Mouse (Mus musculus): Measurements from ENCODE around the gene Pfn1. TPM values are rescaled to one million over a fixed set of nuclear protein-coding genes. Genes with fewer than 3 reads are reported as not detected.

The Pfn1 gene
- polyA plus RNA-seq, 1 experiment, result 630 TPM

DNA sequence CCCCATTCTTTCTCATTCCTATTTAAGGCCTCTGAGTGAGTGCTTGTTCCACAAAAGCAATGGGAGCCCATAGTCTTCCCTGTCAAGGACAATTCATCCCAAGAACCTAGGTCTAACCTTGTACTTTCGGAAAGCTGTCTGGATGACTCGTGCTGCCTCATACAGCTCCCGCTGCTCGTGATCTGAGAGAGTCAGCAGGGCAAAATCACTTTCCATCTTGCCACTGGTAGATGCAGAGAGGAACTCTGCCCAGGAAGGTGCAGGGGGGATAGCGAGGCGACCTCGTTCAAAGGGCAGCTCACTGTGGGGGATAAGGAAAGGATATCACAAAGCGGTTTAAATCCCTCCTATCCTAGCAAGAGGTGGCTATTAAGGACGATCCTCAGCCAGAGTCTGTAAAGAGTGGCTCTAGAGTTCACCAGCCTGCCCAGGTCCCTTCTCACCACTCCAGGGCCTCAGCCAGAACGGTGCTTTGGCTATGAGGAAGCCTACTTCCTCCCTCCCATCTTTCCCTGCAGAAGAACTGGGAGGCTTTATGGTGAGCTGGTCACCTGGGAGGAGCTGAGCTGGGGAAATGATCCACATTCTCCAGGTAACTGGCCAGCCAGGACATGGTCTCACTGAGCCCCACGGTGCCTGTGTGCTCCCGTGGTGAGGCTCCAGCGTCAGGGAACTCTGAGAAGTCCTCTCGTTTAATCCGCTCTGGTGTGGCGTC lies 17.0 kb upstream of the Pfn1 start:
- no peak overlapping the region for H3K4me3 ChIP-seq (ENCODE audit: low read depth, low read length)
- H3K36me3 ChIP-seq (ENCODE audit: control insufficient read depth, insufficient read depth, low read length, poor library complexity, severe bottlenecking), result peaks cover 6% of the 10 kb centered on the region
- no peak for TF ChIP-seq EP300 (IDR thresholded peaks at IDR 0.05; ENCODE audit: insufficient read depth, low read depth, low read length)
- TF ChIP-seq CTCF (IDR thresholded peaks at IDR 0.05; ENCODE audit: low read depth, low read length), result no peak
- TF ChIP-seq POLR2A (IDR thresholded peaks at IDR 0.05; ENCODE audit: insufficient read depth, low read length), result no peak
- H3K4me1 ChIP-seq (ENCODE audit: control insufficient read depth, insufficient read depth, low read length), result peaks cover 2% of the 10 kb centered on the region
- H3K27me3 ChIP-seq (ENCODE audit: control insufficient read depth, insufficient read depth, low read length, poor library complexity, severe bottlenecking), result no peaks in the 10 kb centered on the region
- H3K27ac ChIP-seq (ENCODE audit: insufficient read depth, low read length), result no peak overlapping the region
- H3K9ac ChIP-seq (ENCODE audit: low read depth, poor library complexity, severe bottlenecking), result peak overlapping the region; percentile 84; the same call in 1 of the 2 replicates
- no peaks in the 10 kb centered on the region for H3K9me3 ChIP-seq (replicated peaks; ENCODE audit: control insufficient read depth, insufficient read depth, low read length, poor library complexity, severe bottlenecking)

DNA sequence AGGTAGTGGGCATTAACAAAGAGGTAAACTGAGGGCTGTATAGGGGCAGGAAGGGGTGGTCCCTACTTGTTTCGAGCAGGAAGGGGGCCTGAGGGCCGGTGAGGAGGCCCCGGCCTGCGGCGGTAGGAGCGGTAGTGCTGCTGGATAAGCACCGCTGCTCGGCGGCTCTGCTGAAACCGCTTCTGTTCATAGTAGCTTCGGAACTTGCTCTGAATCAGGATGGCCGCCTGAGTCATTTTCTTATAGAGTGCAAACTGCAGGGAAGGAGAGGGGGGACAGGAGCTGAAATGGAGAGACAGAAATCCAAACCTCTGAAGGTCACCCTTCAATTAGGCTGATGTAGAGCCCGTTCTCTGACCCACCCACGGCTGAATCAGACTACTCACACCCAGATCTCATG lies 16.0 kb upstream of the Pfn1 start:
- peak overlapping the region; percentile 76 for H3K27ac ChIP-seq (ENCODE audit: insufficient read depth, low read length)
- peaks cover 11% of the 10 kb centered on the region for H3K36me3 ChIP-seq (ENCODE audit: control insufficient read depth, insufficient read depth, low read length, poor library complexity, severe bottlenecking)
- peak overlapping the region; percentile 84 for H3K9ac ChIP-seq (ENCODE audit: low read depth, poor library complexity, severe bottlenecking)
- H3K4me1 ChIP-seq (ENCODE audit: control insufficient read depth, insufficient read depth, low read length), result peaks cover 2% of the 10 kb centered on the region
- no peaks in the 10 kb centered on the region for H3K9me3 ChIP-seq (replicated peaks; ENCODE audit: control insufficient read depth, insufficient read depth, low read length, poor library complexity, severe bottlenecking)
- H3K4me3 ChIP-seq (ENCODE audit: low read depth, low read length), result peak overlapping the region; percentile 95
- TF ChIP-seq CTCF (IDR thresholded peaks at IDR 0.05; ENCODE audit: low read depth, low read length) (no peak), POLR2A (IDR thresholded peaks at IDR 0.05; ENCODE audit: insufficient read depth, low read length) (no peak), EP300 (IDR thresholded peaks at IDR 0.05; ENCODE audit: insufficient read depth, low read depth, low read length) (no peak)
- no peaks in the 10 kb centered on the region for H3K27me3 ChIP-seq (ENCODE audit: control insufficient read depth, insufficient read depth, low read length, poor library complexity, severe bottlenecking)

DNA sequence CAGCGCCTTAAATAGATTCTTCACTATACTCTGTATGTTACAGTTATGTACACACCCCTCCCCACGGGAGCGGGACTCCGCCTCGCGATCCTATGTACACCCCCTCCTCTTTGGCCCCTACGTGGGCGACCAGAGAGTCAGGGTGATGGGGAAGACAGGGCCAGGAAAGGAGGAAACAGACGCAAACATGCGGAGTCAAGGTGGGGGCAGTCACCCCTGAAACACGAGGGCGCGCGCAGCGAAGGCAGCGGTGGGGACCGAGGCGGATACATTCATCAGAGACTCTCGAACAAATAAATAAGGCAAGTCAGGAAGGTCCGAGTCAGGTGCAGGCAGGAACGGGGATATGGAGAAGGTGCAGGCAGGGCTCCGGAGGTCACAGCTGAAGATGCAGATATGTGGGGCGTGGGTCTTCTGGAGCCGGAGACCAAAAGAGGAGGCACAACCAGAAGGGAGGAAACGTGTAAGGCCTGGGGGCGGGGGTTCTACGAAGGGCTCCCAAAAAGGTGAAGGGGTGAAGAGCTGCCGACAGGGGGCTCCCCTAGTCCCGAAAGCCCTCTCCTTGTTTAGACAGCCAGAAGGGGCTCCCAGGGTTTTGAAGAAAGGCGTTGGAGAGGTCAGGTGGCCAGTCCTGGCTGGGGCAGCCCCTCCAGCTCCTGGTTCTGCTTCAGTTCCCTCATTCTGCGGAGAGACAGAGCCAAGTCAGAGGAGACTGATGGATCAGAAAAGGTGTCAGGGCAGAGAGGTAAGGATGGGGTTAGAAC lies 15.3 kb upstream of the Pfn1 start:
- no peak for TF ChIP-seq POLR2A (IDR thresholded peaks at IDR 0.05; ENCODE audit: insufficient read depth, low read length)
- TF ChIP-seq CTCF (IDR thresholded peaks at IDR 0.05; ENCODE audit: low read depth, low read length), result peak; percentile 46
- H3K27me3 ChIP-seq (ENCODE audit: control insufficient read depth, insufficient read depth, low read length, poor library complexity, severe bottlenecking), result no peaks in the 10 kb centered on the region
- H3K9ac ChIP-seq (ENCODE audit: low read depth, poor library complexity, severe bottlenecking), result peak overlapping the region; percentile 84
- no peaks in the 10 kb centered on the region for H3K9me3 ChIP-seq (replicated peaks; ENCODE audit: control insufficient read depth, insufficient read depth, low read length, poor library complexity, severe bottlenecking)
- H3K36me3 ChIP-seq (ENCODE audit: control insufficient read depth, insufficient read depth, low read length, poor library complexity, severe bottlenecking), result peaks cover 17% of the 10 kb centered on the region
- H3K4me1 ChIP-seq (ENCODE audit: control insufficient read depth, insufficient read depth, low read length), result peaks cover 2% of the 10 kb centered on the region
- H3K27ac ChIP-seq (ENCODE audit: insufficient read depth, low read length), result peak overlapping the region; percentile 76
- peak overlapping the region; percentile 95 for H3K4me3 ChIP-seq (ENCODE audit: low read depth, low read length)

DNA sequence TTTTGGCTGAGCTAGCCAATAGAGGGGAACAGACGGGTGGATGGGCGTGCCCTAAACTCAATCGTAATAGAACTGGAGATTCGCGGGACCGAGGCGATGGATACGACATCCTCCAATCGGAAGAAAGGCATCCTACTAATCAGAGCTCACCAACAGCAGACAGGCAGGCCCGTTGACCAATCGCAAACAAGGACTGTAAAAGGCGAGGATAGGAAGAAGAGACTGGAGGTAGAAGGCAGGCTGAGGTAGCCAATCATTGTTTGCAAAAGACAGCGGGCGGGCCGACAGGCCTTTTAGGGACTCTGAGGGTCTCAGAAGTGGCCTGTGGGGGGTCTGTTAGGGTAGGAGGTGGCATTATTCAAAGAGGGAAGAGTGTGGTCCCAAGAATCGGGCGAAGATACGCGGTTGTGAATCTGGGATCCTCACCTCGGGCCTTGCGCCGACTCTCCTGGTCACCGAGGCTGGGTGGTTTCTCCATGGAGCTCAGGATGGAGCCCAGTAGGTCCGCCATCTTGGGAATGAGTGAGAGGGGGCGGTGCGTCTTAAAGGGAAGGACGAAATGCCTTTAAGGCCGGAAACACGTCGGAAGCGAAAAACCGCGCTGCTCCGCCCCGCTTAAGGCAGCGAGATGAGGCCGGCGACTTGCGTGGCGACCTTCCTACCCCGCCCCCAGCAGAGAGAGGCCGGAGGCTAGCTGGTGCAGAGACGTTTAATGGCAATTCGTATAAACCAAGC lies 14.5 kb upstream of the Pfn1 start, which contains the start of gene Spag7:
Spag7 (minus strand) TSS at position 646 of the 735 bp plus-strand sequence.
- Histone ChIP-seq H3K27me3 (ENCODE audit: control insufficient read depth, insufficient read depth, low read length, poor library complexity, severe bottlenecking) (no peaks in the 10 kb centered on the region), H3K4me3 (ENCODE audit: low read depth, low read length) (peak within 1 kb of the TSS; percentile 95), H3K9ac (ENCODE audit: low read depth, poor library complexity, severe bottlenecking) (peak within 1 kb of the TSS; percentile 84), H3K27ac (ENCODE audit: insufficient read depth, low read length) (peak within 1 kb of the TSS; percentile 94), H3K4me1 (ENCODE audit: control insufficient read depth, insufficient read depth, low read length) (peaks cover 2% of the 10 kb centered on the region), H3K36me3 (ENCODE audit: control insufficient read depth, insufficient read depth, low read length, poor library complexity, severe bottlenecking) (peaks cover 25% of the 10 kb centered on the region), H3K9me3 (replicated peaks; ENCODE audit: control insufficient read depth, insufficient read depth, low read length, poor library complexity, severe bottlenecking) (no peaks in the 10 kb centered on the region)
- no peak for TF ChIP-seq CTCF (IDR thresholded peaks at IDR 0.05; ENCODE audit: low read depth, low read length)
- no peak for TF ChIP-seq POLR2A (IDR thresholded peaks at IDR 0.05; ENCODE audit: insufficient read depth, low read length)
- TF ChIP-seq EP300 (IDR thresholded peaks at IDR 0.05; ENCODE audit: insufficient read depth, low read depth, low read length), result no peak

DNA sequence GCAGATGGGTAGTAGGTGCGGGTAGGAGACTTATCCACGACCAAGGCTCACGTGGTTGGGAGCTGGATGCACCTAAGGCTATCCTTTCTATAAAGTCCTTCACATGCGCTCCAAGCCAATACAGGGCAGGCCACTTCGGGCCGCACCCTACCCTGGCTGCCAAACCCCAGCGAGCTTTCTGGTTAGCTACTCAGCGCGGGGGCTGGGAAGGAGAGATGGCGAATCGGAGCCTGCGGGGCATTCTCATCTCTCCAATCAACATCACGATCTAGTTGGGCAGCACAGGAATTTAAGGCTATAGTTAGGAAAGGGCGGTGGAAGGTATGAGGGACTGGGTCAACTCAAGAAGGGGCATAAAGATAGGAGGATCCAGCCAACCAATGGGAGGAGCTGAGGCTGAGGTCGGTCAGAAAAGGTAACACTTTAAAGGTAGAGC lies 13.9 kb upstream of the Pfn1 start:
- Histone ChIP-seq H3K27me3 (ENCODE audit: control insufficient read depth, insufficient read depth, low read length, poor library complexity, severe bottlenecking) (no peaks in the 10 kb centered on the region), H3K36me3 (ENCODE audit: control insufficient read depth, insufficient read depth, low read length, poor library complexity, severe bottlenecking) (peaks cover 31% of the 10 kb centered on the region), H3K4me3 (ENCODE audit: low read depth, low read length) (peak overlapping the region; percentile 91), H3K9me3 (replicated peaks; ENCODE audit: control insufficient read depth, insufficient read depth, low read length, poor library complexity, severe bottlenecking) (no peaks in the 10 kb centered on the region), H3K27ac (ENCODE audit: insufficient read depth, low read length) (peak overlapping the region; percentile 79), H3K9ac (ENCODE audit: low read depth, poor library complexity, severe bottlenecking) (peak overlapping the region; percentile 84), H3K4me1 (ENCODE audit: control insufficient read depth, insufficient read depth, low read length) (peaks cover 2% of the 10 kb centered on the region)
- no peak for TF ChIP-seq POLR2A (IDR thresholded peaks at IDR 0.05; ENCODE audit: insufficient read depth, low read length)
- no peak for TF ChIP-seq CTCF (IDR thresholded peaks at IDR 0.05; ENCODE audit: low read depth, low read length)
- no peak for TF ChIP-seq EP300 (IDR thresholded peaks at IDR 0.05; ENCODE audit: insufficient read depth, low read depth, low read length)

Data from ES-Bruce4 (cell line).